Mouse (Mus musculus) stomach, adult 2 months (tissue): Measurements from ENCODE around the gene Rnpepl1. TPM values are rescaled to one million over a fixed set of nuclear protein-coding genes. Genes with fewer than 3 reads are reported as not detected.

ENCODE experiments used
- polyA plus RNA-seq: library from polyadenylated mRNA; depleted of rRNA; stranded (reverse); fragments of >200 nt; gene quantifications from 2 replicates; pipeline ENCODE4 v1.2.3, GENCODE M21; 2012; rRNA removed

Gene Rnpepl1
- 130 and 203 TPM in 2 replicates for polyA plus RNA-seq

GRCm38 (mm10) chr1:92910239-92910885 lies at the start of gene Rnpepl1:
Gene Rnpepl1 (plus strand): TSS chr1:92910783.

GRCm38 (mm10) chr1:92902786-92903185 lies 7.8 kb upstream of the Rnpepl1 start, which contains the start of gene Ankmy1:
Gene Ankmy1 (minus strand): TSS chr1:92902906.

GRCm38 (mm10) chr1:92906779-92907631 lies 3.6 kb upstream of the Rnpepl1 start, which contains the start of gene Dusp28:
Gene Dusp28 (plus strand): TSS chr1:92906981.

GRCm38 (mm10) chr1:92934182-92934827 lies 23.7 kb downstream of the Rnpepl1 start, which contains the start of gene Capn10:
Gene Capn10 (plus strand): TSS chr1:92934376.

GRCm38 (mm10) chr1:92950607-92951006 lies 40.0 kb downstream of the Rnpepl1 start, which contains the start of gene Gpr35:
Gene Gpr35 (plus strand): TSS chr1:92950865.

Other genes starting within 250 kb of the Rnpepl1 start
- 13.6 and 15.3 TPM in 2 replicates for gene Gpc1, start 79.1 kb upstream of the Rnpepl1 start, polyA plus RNA-seq
- 0.09 TPM in 1 of 2 replicates, not detected in the other for gene Ankmy1, start 7.9 kb upstream of the Rnpepl1 start, polyA plus RNA-seq
- 15.1 and 35.8 TPM in 2 replicates for gene Dusp28, start 3.8 kb upstream of the Rnpepl1 start, polyA plus RNA-seq
- gene Capn10, start 23.6 kb downstream of the Rnpepl1 start, polyA plus RNA-seq = 24.2 and 34.5 TPM in 2 replicates
- 1.6 and 4.7 TPM in 2 replicates for gene Gpr35, start 40.1 kb downstream of the Rnpepl1 start, polyA plus RNA-seq
- gene Aqp12, start 95.6 kb downstream of the Rnpepl1 start, polyA plus RNA-seq = not detected in 2 replicates
- gene Kif1a, start 191.2 kb downstream of the Rnpepl1 start, polyA plus RNA-seq = 1.5 and 2.3 TPM in 2 replicates
- not detected in 2 replicates for gene Agxt, start 224.5 kb downstream of the Rnpepl1 start, polyA plus RNA-seq